Mouse (Mus musculus): ENCODE results near the gene Cecr2. TPM values are rescaled to one million over a fixed set of nuclear protein-coding genes. Genes with fewer than 3 reads are reported as not detected.

Gene Cecr2
- total and polyA plus RNA-seq, 3 experiments = 2.5 to 24.9 (median 6.2) TPM

DNA sequence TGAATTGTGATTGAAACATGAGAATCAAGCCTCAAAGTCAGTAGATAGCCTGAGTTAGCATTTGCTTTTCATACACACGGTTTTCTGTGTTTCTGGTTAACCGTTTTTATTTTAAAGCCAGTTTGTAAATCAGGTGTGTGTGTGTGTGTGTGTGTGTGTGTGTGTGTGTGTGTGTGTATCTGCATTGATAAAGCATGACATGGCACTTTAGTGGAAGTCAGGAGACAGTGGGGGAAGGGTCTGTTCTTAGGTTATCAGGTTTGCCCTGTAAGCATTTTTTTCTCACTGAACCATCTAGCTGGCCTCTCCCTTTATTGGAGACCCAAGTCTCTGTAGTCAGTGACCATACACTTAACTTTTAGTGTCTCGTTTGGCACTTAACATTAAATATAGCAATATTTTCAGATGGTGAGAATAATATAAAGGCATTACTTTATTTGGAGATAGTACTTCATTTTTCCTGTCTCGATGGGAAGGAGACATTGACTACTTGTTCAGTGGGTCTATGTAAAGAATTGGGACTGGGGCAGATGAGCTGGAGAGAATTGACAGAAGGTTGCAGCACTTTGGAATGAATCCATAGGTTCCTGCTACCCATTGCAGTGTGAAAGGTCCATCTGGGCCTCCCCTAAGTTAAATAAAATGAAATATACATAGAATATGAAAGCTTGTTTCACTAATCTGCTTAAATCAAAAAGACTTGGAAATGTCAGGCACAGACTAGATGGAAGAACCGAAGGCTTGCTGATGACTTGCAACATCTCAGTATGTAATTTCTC is 20.9 kb downstream of the Cecr2 start:
- TF ChIP-seq GATA2 (IDR thresholded peaks at IDR 0.05; ENCODE audit: borderline replicate concordance, low read depth, low read length) (no peak), CTCF (IDR thresholded peaks at IDR 0.05; ENCODE audit: low read depth, low read length) (no peak), POLR2AphosphoS5 (IDR thresholded peaks at IDR 0.05; ENCODE audit: insufficient replicate concordance, low read depth, low read length) (no peak), TAL1 (conservative IDR thresholded peaks at IDR 0.05; ENCODE audit: low read depth, low read length) (no peak), GATA1 (IDR thresholded peaks at IDR 0.05; ENCODE audit: borderline replicate concordance, low read length) (no peak)
- Histone ChIP-seq H3K4me3 (ENCODE audit: low read depth, low read length) (no peak overlapping the region), H3K36me3 (replicated peaks) (no peaks in the 10 kb centered on the region), H3K27me3 (ENCODE audit: insufficient read depth, low read length) (no peaks in the 10 kb centered on the region), H3K4me1 (ENCODE audit: insufficient read depth, low read depth, low read length) (peaks cover 8% of the 10 kb centered on the region), H3K9me3 (replicated peaks) (no peaks in the 10 kb centered on the region)
- ATAC-seq (ENCODE audit: extremely low read depth, insufficient number of reproducible peaks, low FRiP score, poor library complexity, severe bottlenecking) = no peak
- DNase-seq (ENCODE audit: low spot score) = no peak

GRCm38 (mm10) chr6:120700221-120700620 is 34.1 kb downstream of the Cecr2 start:
- ATAC-seq (ENCODE audit: extremely low read depth, insufficient number of reproducible peaks, low FRiP score, poor library complexity, severe bottlenecking) = no peak
- TF ChIP-seq GATA1 (IDR thresholded peaks at IDR 0.05; ENCODE audit: borderline replicate concordance, low read length) = no peak
- no peak for TF ChIP-seq TAL1 (conservative IDR thresholded peaks at IDR 0.05; ENCODE audit: low read depth, low read length)
- no peak for TF ChIP-seq POLR2AphosphoS5 (IDR thresholded peaks at IDR 0.05; ENCODE audit: insufficient replicate concordance, low read depth, low read length)
- no peak for TF ChIP-seq GATA2 (IDR thresholded peaks at IDR 0.05; ENCODE audit: borderline replicate concordance, low read depth, low read length)
- no peak for TF ChIP-seq CTCF (IDR thresholded peaks at IDR 0.05; ENCODE audit: low read depth, low read length)
- Histone ChIP-seq H3K4me1 (ENCODE audit: insufficient read depth, low read depth, low read length) (no peaks in the 10 kb centered on the region), H3K4me3 (ENCODE audit: low read depth, low read length) (no peak overlapping the region), H3K9me3 (replicated peaks) (no peaks in the 10 kb centered on the region), H3K27me3 (ENCODE audit: insufficient read depth, low read length) (no peaks in the 10 kb centered on the region; the same call in 1 of the 2 replicates), H3K36me3 (replicated peaks) (no peaks in the 10 kb centered on the region)
- no peak for DNase-seq (ENCODE audit: low spot score)

DNA sequence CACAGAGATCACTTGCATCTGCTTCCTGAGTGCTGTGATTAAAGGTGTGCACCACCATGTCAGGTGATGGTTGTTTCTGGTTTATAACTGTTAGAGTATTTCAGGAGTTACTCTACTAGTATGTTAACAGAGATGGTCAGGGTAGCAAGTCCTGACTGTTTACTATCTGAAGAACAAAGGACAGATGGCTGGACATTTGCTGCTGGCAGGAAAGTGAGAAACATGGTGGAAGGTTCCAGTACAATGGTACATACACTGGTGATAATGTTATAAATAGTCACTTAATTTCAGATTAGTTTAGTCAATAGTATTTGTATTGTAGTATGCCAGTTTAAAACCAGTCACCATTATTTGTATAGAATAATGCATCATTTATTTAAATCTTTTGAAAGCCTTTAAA is 38.2 kb downstream of the Cecr2 start:
- ATAC-seq (ENCODE audit: extremely low read depth, insufficient number of reproducible peaks, low FRiP score, poor library complexity, severe bottlenecking) = no peak
- Histone ChIP-seq H3K36me3 (replicated peaks) (no peaks in the 10 kb centered on the region), H3K9me3 (replicated peaks) (no peaks in the 10 kb centered on the region), H3K4me1 (ENCODE audit: insufficient read depth, low read depth, low read length) (no peaks in the 10 kb centered on the region), H3K27me3 (ENCODE audit: insufficient read depth, low read length) (peaks cover 2% of the 10 kb centered on the region; the same call in 1 of the 2 replicates), H3K4me3 (ENCODE audit: low read depth, low read length) (no peak overlapping the region)
- no peak for TF ChIP-seq GATA1 (IDR thresholded peaks at IDR 0.05; ENCODE audit: borderline replicate concordance, low read length)
- no peak for TF ChIP-seq CTCF (IDR thresholded peaks at IDR 0.05; ENCODE audit: low read depth, low read length)
- no peak for TF ChIP-seq GATA2 (IDR thresholded peaks at IDR 0.05; ENCODE audit: borderline replicate concordance, low read depth, low read length)
- no peak for TF ChIP-seq TAL1 (conservative IDR thresholded peaks at IDR 0.05; ENCODE audit: low read depth, low read length)
- TF ChIP-seq POLR2AphosphoS5 (IDR thresholded peaks at IDR 0.05; ENCODE audit: insufficient replicate concordance, low read depth, low read length) = no peak
- no peak for DNase-seq (ENCODE audit: low spot score)

DNA sequence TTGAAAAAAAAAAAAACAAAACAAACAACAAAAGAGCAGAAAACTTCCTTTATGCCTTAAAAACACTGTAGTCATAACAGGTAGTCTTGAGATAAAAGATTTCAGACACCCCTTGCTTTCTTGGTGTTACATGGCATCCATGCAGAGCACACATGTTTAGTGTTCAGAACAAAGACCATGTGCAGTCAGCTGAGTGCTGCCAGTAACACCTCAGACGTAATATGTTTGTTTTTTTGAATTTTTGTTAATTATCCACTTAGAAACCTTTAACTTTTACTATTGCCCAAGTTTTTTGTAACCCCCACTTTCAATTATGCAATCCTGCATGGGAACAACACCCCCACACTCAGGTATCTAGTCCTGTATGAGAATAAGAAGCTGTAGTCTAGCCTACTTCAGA is 42.6 kb downstream of the Cecr2 start:
- Histone ChIP-seq H3K36me3 (replicated peaks) (no peaks in the 10 kb centered on the region), H3K27me3 (ENCODE audit: insufficient read depth, low read length) (peaks cover 2% of the 10 kb centered on the region; the same call in 1 of the 2 replicates), H3K4me3 (ENCODE audit: low read depth, low read length) (no peak overlapping the region), H3K9me3 (replicated peaks) (no peaks in the 10 kb centered on the region), H3K4me1 (ENCODE audit: insufficient read depth, low read depth, low read length) (no peaks in the 10 kb centered on the region)
- DNase-seq (ENCODE audit: low spot score) (no peak), ATAC-seq (ENCODE audit: extremely low read depth, insufficient number of reproducible peaks, low FRiP score, poor library complexity, severe bottlenecking) (no peak)
- TF ChIP-seq GATA2 (IDR thresholded peaks at IDR 0.05; ENCODE audit: borderline replicate concordance, low read depth, low read length) (no peak), TAL1 (conservative IDR thresholded peaks at IDR 0.05; ENCODE audit: low read depth, low read length) (no peak), CTCF (IDR thresholded peaks at IDR 0.05; ENCODE audit: low read depth, low read length) (no peak), GATA1 (IDR thresholded peaks at IDR 0.05; ENCODE audit: borderline replicate concordance, low read length) (no peak), POLR2AphosphoS5 (IDR thresholded peaks at IDR 0.05; ENCODE audit: insufficient replicate concordance, low read depth, low read length) (no peak)

DNA sequence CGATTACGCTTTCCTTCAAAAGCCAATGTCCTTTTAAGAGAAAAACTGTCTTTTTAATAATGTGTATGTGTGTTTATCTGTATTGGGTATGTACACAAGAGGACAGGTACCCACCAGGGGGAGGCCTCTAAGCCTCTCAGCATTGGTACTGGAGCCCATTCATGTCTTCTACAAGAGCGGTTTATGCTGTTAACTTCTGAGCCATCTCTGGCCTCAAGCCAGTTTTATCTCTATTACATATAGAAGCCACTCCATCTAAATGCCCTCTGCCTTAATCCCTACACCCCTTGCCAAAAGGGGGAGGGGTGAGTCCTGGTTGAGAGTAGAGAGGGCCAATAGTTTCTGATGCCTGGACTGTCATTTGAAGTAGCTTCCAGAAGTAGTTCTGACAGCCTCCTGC is 48.6 kb downstream of the Cecr2 start:
- ATAC-seq (ENCODE audit: extremely low read depth, insufficient number of reproducible peaks, low FRiP score, poor library complexity, severe bottlenecking) = no peak
- no peaks in the 10 kb centered on the region; the same call in 1 of the 2 replicates for H3K27me3 ChIP-seq (ENCODE audit: insufficient read depth, low read length)
- H3K36me3 ChIP-seq (replicated peaks) = no peaks in the 10 kb centered on the region
- H3K9me3 ChIP-seq (replicated peaks) = no peaks in the 10 kb centered on the region
- H3K4me3 ChIP-seq (ENCODE audit: low read depth, low read length) = no peak overlapping the region
- no peak for TF ChIP-seq CTCF (IDR thresholded peaks at IDR 0.05; ENCODE audit: low read depth, low read length)
- no peaks in the 10 kb centered on the region for H3K4me1 ChIP-seq (ENCODE audit: insufficient read depth, low read depth, low read length)
- DNase-seq (ENCODE audit: low spot score) = no peak

- TF ChIP-seq GATA2 (IDR thresholded peaks at IDR 0.05; ENCODE audit: borderline replicate concordance, low read depth, low read length) (no peak), POLR2AphosphoS5 (IDR thresholded peaks at IDR 0.05; ENCODE audit: insufficient replicate concordance, low read depth, low read length) (no peak), GATA1 (IDR thresholded peaks at IDR 0.05; ENCODE audit: borderline replicate concordance, low read length) (no peak), CTCF (IDR thresholded peaks at IDR 0.05; ENCODE audit: low read depth, low read length) (no peak)
These were observed 49.1 kb downstream of the Cecr2 start for GRCm38 (mm10) chr6:120715227-120715626.

More at GRCm38 (mm10) chr6:120715227-120715626, 49.1 kb downstream of the Cecr2 start:
- Histone ChIP-seq H3K4me1 (ENCODE audit: insufficient read depth, low read depth, low read length) (no peaks in the 10 kb centered on the region), H3K4me3 (ENCODE audit: low read depth, low read length) (no peak overlapping the region), H3K27me3 (ENCODE audit: insufficient read depth, low read length) (no peaks in the 10 kb centered on the region; the same call in 1 of the 2 replicates), H3K9me3 (replicated peaks) (no peaks in the 10 kb centered on the region), H3K36me3 (replicated peaks) (no peaks in the 10 kb centered on the region)
- ATAC-seq (ENCODE audit: extremely low read depth, insufficient number of reproducible peaks, low FRiP score, poor library complexity, severe bottlenecking) (no peak), DNase-seq (ENCODE audit: low spot score) (no peak)
